Mouse (Mus musculus) embryonic facial prominence, embryonic 12.5 days (tissue): ENCODE measurements around the gene LTO1. TPM values are rescaled to one million over a fixed set of nuclear protein-coding genes. Genes with fewer than 3 reads are reported as not detected.
"Not testable (repeated sequence)": the region's sequence is repeated elsewhere in the genome, so short reads cannot be mapped to it uniquely, and the experiment has no call there.

Experiments used
- ATAC-seq: fragments of 200-750 bp; cut with Nextera tagmentation; 2 replicates; pipeline ENCODE4 v1.8.0; 2017; ENCODE audit not compliant: insufficient number of reproducible peaks, insufficient read depth, low FRiP score, low TSS enrichment
- H3K27ac ChIP-seq: fragments of 300-500 bp; sonication (generic); 2 replicates; pipeline ENCODE4 v1.5.1; 2016; ENCODE audit warnings: mild to moderate bottlenecking
- H3K27me3 ChIP-seq: fragments of 300-500 bp; sonication (generic); 2 replicates; pipeline ENCODE4 v1.6.1; 2016; ENCODE audit warnings: mild to moderate bottlenecking, moderate library complexity
- H3K36me3 ChIP-seq: fragments of 300-500 bp; sonication (generic); 2 replicates; pipeline ENCODE4 v1.6.1; 2016; ENCODE audit warnings: mild to moderate bottlenecking
- H3K4me1 ChIP-seq: fragments of 300-500 bp; sonication (generic); 2 replicates; pipeline ENCODE4 v1.6.1; 2016
- H3K4me2 ChIP-seq: fragments of 300-500 bp; sonication (generic); replicated peaks from 2 replicates; pipeline ENCODE4 v1.6.1; 2016; ENCODE audit warnings: mild to moderate bottlenecking, moderate library complexity
- H3K4me3 ChIP-seq: fragments of 300-500 bp; sonication (generic); 2 replicates; pipeline ENCODE4 v1.5.1; 2016; ENCODE audit warnings: mild to moderate bottlenecking
- H3K9ac ChIP-seq: fragments of 300-500 bp; sonication (generic); 2 replicates; pipeline ENCODE4 v1.6.1; 2016; ENCODE audit warnings: mild to moderate bottlenecking, moderate library complexity
- H3K9me3 ChIP-seq: fragments of 300-500 bp; sonication (generic); 2 replicates; pipeline ENCODE4 v1.6.1; 2016; ENCODE audit warnings: mild to moderate bottlenecking, moderate library complexity
- WGBS: fragments of 180-500 bp; shearing (Covaris S2); methylation state at CpG from one replicate; pipeline ENCODE4 v1.1.7; 2016; 5-methylcytosine and 5-hydroxymethylcytosine counted together
- polyA plus RNA-seq: library from polyadenylated mRNA; unstranded; fragments of >200 nt; fragmentation: Nextera tagmentation; extraction: Ambion mirVana; gene quantifications from 2 replicates; pipeline ENCODE4 v1.2.1, GENCODE M21; 2016

The LTO1 gene
- 25.2 and 25.5 TPM in 2 replicates for polyA plus RNA-seq

DNA sequence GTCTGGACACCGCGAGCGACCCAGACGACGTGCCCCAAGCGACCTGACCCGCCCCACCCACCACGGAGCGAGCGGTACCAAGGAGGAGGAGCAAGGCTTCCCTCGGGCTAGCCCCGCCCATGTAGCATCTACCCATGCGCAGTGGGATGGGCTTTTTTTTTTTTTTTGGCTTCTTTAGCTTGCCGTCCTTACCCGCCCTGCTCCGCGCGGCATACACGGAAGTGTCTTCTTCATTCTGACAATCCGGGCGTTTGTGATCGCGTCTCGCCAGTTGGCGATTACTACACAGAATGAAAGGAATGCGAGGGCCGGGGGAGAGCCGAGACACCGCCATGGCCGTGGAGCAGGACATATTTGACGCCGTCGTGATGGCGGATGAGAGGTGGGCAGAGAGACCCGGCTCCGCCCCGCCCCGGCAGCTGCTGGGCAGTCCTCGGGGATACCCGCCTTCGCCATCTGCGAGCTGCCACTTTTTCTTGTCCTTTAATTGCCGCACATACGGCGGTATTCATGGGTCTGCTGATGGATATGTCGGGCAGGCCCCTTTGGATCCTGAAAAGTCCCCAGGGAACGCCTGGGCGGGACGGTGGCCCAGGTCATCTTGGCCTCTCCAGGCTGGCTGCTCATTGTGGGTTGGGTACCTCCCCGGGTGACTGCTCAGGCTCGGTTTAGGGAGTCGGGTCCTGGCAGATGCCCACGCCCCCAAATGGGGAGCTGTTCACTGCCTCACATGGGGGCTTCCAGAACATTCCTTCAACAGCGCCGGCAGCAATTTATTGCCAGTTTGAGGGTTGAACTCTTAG is at the start of gene LTO1:
Gene LTO1, plus strand, starts transcription at position 153 of the 803 bp plus-strand sequence.
- H3K27ac ChIP-seq = peak within 1 kb of the TSS; percentile 70; the same call in 1 of the 2 replicates
- 1% methylated on average over 55 of the region's 55 CpGs for WGBS
- peaks cover 26% of the 10 kb centered on the region for H3K36me3 ChIP-seq
- peaks cover 10% of the 10 kb centered on the region for H3K4me1 ChIP-seq
- peak within 1 kb of the TSS; percentile 82 for H3K9ac ChIP-seq
- peak; percentile 91 for ATAC-seq
- H3K4me3 ChIP-seq = peak within 1 kb of the TSS; percentile 91
- no peaks in the 10 kb centered on the region for H3K27me3 ChIP-seq
- H3K4me2 ChIP-seq = peak within 1 kb of the TSS; percentile 91
- no peaks in the 10 kb centered on the region for H3K9me3 ChIP-seq

DNA sequence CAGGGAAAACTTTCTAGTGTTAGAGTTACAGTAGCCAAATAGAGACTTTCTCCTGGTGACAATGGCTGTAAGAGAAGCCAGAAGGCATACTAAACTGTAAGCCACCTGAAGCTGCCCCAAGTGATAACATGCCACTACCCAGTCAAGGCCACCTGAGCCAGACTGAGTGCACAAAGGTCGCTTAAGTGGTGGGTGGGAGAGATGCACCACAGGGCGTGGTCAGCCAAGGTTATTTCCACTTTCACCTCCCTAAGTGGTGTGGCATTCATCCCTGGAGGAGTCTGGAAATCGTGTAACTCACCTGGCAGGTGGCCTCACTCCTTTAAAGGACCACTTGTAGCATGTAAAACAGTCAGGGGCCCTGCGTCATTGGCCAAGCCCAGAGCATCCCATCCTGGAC is 47.7 kb upstream of the LTO1 start:
- Histone ChIP-seq H3K9me3 (no peaks in the 10 kb centered on the region), H3K4me2 (no peak overlapping the region), H3K9ac (no peak overlapping the region), H3K4me1 (no peaks in the 10 kb centered on the region), H3K36me3 (no peaks in the 10 kb centered on the region), H3K27me3 (peaks cover 52% of the 10 kb centered on the region), H3K4me3 (no peak overlapping the region), H3K27ac (no peak overlapping the region)
- ATAC-seq = no peak
- 68% methylated on average over 4 of the region's 4 CpGs for WGBS

DNA sequence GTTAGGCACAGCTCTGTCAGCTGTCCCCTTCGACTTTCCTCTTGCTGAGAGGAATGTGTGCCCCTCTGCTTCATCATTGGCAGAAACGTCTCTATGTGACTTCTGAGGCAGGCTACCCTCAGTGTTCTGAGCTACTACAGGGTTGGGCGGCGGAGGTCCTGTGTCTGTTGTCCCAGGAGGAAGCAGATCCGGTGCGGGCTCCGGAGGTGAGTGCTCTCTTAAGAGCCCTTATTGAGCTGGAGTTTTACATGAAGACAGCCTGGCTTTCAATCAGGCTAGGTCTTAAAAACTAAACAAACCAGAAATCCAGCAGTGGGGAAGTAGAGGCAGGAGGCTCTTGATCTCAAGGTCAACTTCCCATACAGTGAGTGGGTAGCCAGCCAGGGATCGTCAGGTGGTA is 47.3 kb upstream of the LTO1 start:
- H3K27me3 ChIP-seq = peaks cover 48% of the 10 kb centered on the region
- no peak for ATAC-seq
- H3K9ac ChIP-seq = no peak overlapping the region
- no peaks in the 10 kb centered on the region for H3K9me3 ChIP-seq
- H3K27ac ChIP-seq = no peak overlapping the region
- H3K4me2 ChIP-seq = no peak overlapping the region
- 77% methylated on average over 8 of the region's 8 CpGs for WGBS
- H3K4me1 ChIP-seq = no peaks in the 10 kb centered on the region
- no peak overlapping the region for H3K4me3 ChIP-seq
- H3K36me3 ChIP-seq = no peaks in the 10 kb centered on the region

DNA sequence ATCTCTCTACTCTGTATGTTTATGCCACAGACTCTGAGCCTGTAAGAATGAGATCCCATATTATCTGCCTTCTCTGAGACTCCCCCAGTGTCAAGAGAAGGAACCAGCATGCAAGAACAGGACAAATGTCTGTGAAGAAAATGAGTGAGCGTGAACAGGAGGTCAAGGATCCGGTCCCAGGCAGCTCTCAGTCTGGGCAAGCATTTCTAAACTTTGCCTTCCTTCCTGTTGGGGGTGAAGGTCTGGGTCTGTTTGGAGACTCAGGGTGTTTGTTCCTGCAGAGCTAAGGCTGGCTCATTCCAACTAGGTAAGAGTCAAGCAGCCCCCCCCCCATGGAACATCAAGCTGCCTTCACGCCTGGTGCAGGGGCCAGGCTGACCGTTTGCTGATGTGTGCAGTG is 42.5 kb upstream of the LTO1 start:
- WGBS = 60% methylated on average over 4 of the region's 4 CpGs
- H3K27me3 ChIP-seq = peaks cover 12% of the 10 kb centered on the region
- no peak overlapping the region for H3K9ac ChIP-seq
- H3K36me3 ChIP-seq = no peaks in the 10 kb centered on the region
- no peak for ATAC-seq
- H3K27ac ChIP-seq = no peak overlapping the region
- H3K9me3 ChIP-seq = no peaks in the 10 kb centered on the region
- H3K4me3 ChIP-seq = no peak overlapping the region
- no peaks in the 10 kb centered on the region for H3K4me1 ChIP-seq
- no peak overlapping the region for H3K4me2 ChIP-seq

DNA sequence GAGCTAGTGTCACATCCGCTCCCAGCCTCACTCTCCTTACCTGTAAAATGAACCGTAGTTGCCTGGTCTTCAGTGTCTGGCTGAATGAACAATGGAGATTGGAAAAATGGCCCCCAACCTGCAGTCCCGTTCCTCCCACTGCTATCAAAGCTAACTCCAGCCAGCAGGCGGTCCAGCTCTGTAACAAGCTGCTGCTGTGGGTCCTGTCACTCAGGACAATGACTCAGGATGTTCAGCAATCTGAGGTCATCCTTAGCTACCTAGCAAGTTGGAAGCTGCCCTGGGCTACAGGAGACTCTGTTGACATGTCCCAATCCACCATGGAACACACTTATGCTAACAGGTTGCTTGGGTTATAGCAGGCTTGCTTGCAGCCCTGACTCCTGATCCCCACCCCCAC is 41.7 kb upstream of the LTO1 start:
- no peak for ATAC-seq

DNA sequence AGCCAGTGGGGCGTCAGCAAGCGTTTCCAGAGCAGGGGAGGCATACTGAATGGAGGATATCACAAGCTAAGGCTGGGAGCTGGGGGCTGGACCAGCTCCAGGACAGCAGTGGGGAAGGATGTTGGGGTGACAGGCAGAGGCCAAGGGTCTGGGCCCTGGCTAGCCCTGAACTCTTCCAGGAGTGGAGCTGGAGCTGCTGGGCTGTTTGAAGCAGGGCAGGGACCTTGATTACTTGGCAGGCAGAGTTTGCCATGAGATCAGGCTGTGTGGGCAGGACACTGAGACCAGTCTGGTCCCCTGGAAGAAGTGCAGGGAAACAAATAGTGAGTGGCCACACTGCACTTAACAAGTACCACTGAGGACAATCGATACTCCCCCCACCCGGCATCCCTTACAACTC is 40.7 kb upstream of the LTO1 start:
- no peak for ATAC-seq
- Histone ChIP-seq H3K27me3 (peaks cover 12% of the 10 kb centered on the region; the same call in 1 of the 2 replicates), H3K4me3 (no peak overlapping the region), H3K27ac (no peak overlapping the region), H3K4me2 (no peak overlapping the region), H3K4me1 (no peaks in the 10 kb centered on the region), H3K36me3 (no peaks in the 10 kb centered on the region), H3K9me3 (no peaks in the 10 kb centered on the region), H3K9ac (no peak overlapping the region)
- 70% methylated on average over 4 of the region's 4 CpGs for WGBS

More for the DNA sequence above, 41.7 kb upstream of the LTO1 start:
- no peak overlapping the region for H3K4me3 ChIP-seq
- 69% methylated on average over 4 of the region's 4 CpGs for WGBS
- H3K9ac ChIP-seq = no peak overlapping the region
- H3K27ac ChIP-seq = no peak overlapping the region
- H3K36me3 ChIP-seq = no peaks in the 10 kb centered on the region
- H3K27me3 ChIP-seq = peaks cover 12% of the 10 kb centered on the region; the same call in 1 of the 2 replicates
- no peaks in the 10 kb centered on the region for H3K4me1 ChIP-seq
- H3K4me2 ChIP-seq = no peak overlapping the region
- no peaks in the 10 kb centered on the region for H3K9me3 ChIP-seq

DNA sequence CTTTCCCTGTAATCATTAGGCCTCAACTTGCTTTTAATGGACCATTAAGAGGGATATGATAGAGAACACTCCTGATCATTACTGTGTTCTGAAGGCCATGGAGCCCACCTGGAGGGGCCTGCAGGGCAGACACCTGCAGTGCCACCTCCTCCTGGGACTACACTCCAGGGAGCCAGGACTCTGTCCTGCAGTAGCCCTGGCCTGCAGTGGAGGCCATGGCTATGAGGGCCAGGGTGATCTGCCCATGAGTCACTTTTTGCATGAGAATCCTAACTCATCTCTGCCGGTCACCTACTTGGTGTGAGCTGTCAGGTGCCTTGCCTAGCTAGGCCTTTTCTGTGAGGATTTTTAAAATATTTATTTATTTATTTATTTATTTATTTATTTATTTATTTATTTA is 36.5 kb upstream of the LTO1 start:
- no peaks in the 10 kb centered on the region for H3K9me3 ChIP-seq
- no peak overlapping the region for H3K4me3 ChIP-seq
- 93% methylated on average over 1 of the region's 1 CpGs for WGBS
- H3K27me3 ChIP-seq = peaks cover 11% of the 10 kb centered on the region; the same call in 1 of the 2 replicates
- no peaks in the 10 kb centered on the region; the same call in 1 of the 2 replicates for H3K4me1 ChIP-seq
- H3K36me3 ChIP-seq = no peaks in the 10 kb centered on the region
- H3K9ac ChIP-seq = no peak overlapping the region
- H3K4me2 ChIP-seq = no peak overlapping the region
- no peak for ATAC-seq
- H3K27ac ChIP-seq = no peak overlapping the region

DNA sequence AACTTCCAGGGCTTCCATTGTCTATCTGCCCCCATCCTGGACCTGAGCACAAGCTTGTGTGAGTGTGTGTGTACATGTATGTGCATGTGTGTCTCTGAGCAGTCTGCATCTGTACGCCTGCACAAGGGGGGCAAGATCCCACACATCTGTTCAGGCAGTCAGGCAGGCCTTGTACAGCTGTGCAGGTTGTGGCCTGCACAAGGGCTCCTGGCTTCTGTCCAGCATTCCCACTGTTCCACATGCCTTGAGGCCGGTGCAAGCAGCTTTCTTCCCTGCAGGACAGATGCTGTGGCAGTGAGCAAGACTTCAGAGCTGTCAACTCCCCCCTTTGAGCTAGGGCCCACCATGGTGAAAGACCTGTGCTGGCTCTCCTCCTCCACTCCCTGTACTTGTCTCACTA is 31.8 kb upstream of the LTO1 start:
- Histone ChIP-seq H3K27me3 (no peaks in the 10 kb centered on the region), H3K36me3 (no peaks in the 10 kb centered on the region), H3K27ac (no peak overlapping the region), H3K4me3 (no peak overlapping the region), H3K9ac (no peak overlapping the region; the same call in 1 of the 2 replicates), H3K9me3 (no peaks in the 10 kb centered on the region), H3K4me2 (no peak overlapping the region), H3K4me1 (no peaks in the 10 kb centered on the region; the same call in 1 of the 2 replicates)
- WGBS = 17% methylated on average over 2 of the region's 2 CpGs
- peak; percentile 58; the same call in 1 of the 2 replicates for ATAC-seq

DNA sequence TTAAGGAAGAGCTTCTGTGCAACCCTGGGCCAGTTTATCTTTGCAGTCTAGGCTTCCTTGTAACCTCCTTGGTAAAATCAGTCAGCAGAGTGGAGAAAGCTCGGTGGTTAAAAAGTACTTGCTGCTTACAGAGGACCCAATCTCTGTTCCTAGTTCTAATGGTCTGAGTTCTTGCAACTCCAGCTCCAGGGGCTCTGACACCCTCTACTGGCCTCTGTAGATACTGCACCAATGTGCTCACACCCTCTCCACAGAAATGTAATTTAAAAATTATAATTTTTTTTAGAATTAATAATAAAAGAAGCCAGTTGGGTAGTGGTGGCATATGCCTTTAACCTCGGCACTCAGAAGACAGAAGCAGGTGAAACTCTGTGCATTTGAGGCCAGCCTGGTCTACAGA is 27.2 kb upstream of the LTO1 start:
- Histone ChIP-seq H3K27me3 (peaks cover 8% of the 10 kb centered on the region; the same call in 1 of the 2 replicates), H3K4me3 (no peak overlapping the region), H3K36me3 (no peaks in the 10 kb centered on the region), H3K4me1 (no peaks in the 10 kb centered on the region; the same call in 1 of the 2 replicates), H3K27ac (no peak overlapping the region), H3K9me3 (no peaks in the 10 kb centered on the region), H3K9ac (no peak overlapping the region), H3K4me2 (no peak overlapping the region)
- whole genome bisulfite sequencing = 77% methylated on average over 2 of the region's 2 CpGs
- ATAC-seq = no peak

DNA sequence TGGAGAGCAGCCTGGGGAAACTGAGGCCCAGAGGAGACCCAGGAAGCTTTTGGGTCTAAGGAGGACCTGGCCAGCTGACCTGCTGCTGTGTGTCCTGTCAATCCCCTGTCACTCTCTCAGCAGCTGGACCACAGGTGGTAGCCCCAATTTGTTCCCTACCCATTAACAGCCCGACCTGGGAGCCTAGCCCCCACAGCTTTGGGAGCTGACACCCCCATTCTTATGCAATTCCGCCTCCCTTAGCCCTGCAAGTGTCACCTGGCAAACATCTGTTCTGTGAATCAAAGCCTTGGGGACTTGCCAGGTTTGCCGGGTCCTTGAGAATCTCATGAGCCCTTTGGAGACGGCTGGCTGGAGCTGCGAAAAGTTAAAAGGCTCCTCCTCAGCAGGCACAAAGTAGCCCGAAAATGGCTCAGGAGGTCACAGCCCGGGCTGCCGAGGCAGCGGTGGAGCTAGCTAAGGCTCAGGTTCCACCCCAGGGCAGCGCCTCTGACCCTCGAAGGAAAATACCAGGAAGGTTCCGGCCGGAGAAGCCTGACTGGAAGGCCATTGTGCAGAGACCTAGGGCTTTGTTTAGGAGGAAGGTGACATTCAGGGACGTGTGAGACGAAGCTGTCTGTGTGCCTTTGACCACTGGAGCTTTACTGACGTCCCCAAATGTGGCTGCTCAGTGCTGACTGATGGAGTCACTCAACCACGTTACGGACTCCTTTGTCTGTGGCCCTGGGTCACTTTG is 26.2 kb upstream of the LTO1 start:
- 5% methylated on average over 18 of the region's 18 CpGs for WGBS
- Histone ChIP-seq H3K4me2 (no peak overlapping the region), H3K9ac (no peak overlapping the region)

DNA sequence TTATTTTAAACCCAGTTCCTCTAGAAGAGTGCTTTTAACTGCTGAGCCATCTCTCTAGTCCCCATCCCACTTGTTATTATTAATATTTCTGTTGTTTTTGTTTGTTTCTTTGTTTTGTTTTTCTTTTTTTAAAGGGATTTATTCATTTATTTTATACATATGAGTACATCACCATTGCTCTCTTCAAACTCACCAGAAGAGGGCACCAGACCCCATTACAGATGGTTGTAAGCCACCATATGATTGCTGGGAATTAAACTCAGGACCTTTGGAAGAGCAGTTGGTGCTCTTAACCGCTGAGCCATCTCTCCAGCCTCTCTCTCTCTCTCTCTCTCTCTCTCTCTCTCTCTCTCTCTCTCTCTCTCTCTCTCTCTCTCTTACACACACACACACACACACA is 24.2 kb upstream of the LTO1 start:
- not testable (repeated sequence) for H3K27ac ChIP-seq, H3K4me1 ChIP-seq, H3K9ac ChIP-seq, H3K4me3 ChIP-seq, H3K9me3 ChIP-seq, ATAC-seq, H3K4me2 ChIP-seq, H3K36me3 ChIP-seq
- H3K27me3 ChIP-seq = peaks cover 23% of the 10 kb centered on the region
- WGBS = 83% methylated on average over 1 of the region's 1 CpGs

More for the DNA sequence above, 26.2 kb upstream of the LTO1 start:
- Histone ChIP-seq H3K9me3 (no peaks in the 10 kb centered on the region), H3K4me1 (no peaks in the 10 kb centered on the region), H3K36me3 (no peaks in the 10 kb centered on the region), H3K4me3 (no peak overlapping the region), H3K27ac (no peak overlapping the region), H3K27me3 (peaks cover 8% of the 10 kb centered on the region; the same call in 1 of the 2 replicates)
- no peak for ATAC-seq

DNA sequence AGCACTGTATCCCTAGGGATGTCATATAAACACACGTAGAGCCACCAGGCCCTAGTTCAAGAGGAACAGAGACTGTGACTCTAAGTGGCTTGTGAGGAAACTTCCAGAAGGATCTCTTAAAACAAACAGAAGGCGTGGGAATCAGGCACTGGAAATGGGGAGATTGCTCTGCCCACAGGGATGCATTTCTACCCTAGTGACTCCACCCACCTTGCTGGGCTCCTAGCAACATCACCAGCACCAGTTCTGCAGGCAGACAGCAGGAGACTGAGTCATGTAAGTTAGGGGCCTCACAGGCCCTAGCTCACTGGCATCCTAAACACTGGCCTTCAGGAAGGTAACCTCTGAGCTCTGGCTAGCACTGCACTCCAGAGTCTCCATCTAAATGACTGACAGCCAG is 23.0 kb upstream of the LTO1 start:
- H3K27ac ChIP-seq = no peak overlapping the region
- ATAC-seq = no peak
- H3K9me3 ChIP-seq = no peaks in the 10 kb centered on the region
- peaks cover 19% of the 10 kb centered on the region for H3K4me1 ChIP-seq
- H3K27me3 ChIP-seq = peaks cover 35% of the 10 kb centered on the region
- H3K4me2 ChIP-seq = no peak overlapping the region
- no peak overlapping the region for H3K4me3 ChIP-seq
- WGBS = 68% methylated on average over 2 of the region's 2 CpGs
- no peak overlapping the region for H3K9ac ChIP-seq
- no peaks in the 10 kb centered on the region for H3K36me3 ChIP-seq
